Mouse (Mus musculus) lung, postnatal 25 days (tissue): ENCODE results near the gene Nup88.
A peak's percentile ranks its signal among the peaks of the same experiment; 100 is the strongest.

Experiments used
- DNase-seq: peaks from one replicate; pipeline ENCODE4 v3.0.0; 2022; ENCODE audit warnings: low spot score

Gene Nup88

GRCm38 (mm10) chr11:70969821-70970559 lies at the start of gene Nup88, which contains the start of gene Rpain:
TSS of gene Nup88 (minus strand) at chr11:70969973.
TSS of gene Rpain (plus strand) at chr11:70970213.
- DNase-seq, result peak; percentile 96

- DNase-seq, result no peak
Measured at GRCm38 (mm10) chr11:71018416-71019200, 48.8 kb upstream of the Nup88 start.

GRCm38 (mm10) chr11:71017051-71017450 lies 47.3 kb upstream of the Nup88 start:
- no peak for DNase-seq

- DNase-seq, result peak; percentile 76
Measured at GRCm38 (mm10) chr11:71012743-71013142, 43.0 kb upstream of the Nup88 start.

- DNase-seq, result peak; percentile 24
Measured at GRCm38 (mm10) chr11:71008321-71008720, 38.5 kb upstream of the Nup88 start.

- peak; percentile 50 for DNase-seq
Measured at GRCm38 (mm10) chr11:71007831-71008230, 38.1 kb upstream of the Nup88 start.

- DNase-seq, result no peak
Measured at GRCm38 (mm10) chr11:71007026-71007425, 37.3 kb upstream of the Nup88 start.

GRCm38 (mm10) chr11:71005046-71005445 lies 35.3 kb upstream of the Nup88 start:
- DNase-seq, result no peak

- peak; percentile 98 for DNase-seq
Measured at GRCm38 (mm10) chr11:71004316-71004773, 34.6 kb upstream of the Nup88 start, which contains the start of gene Dhx33. TSS of gene Dhx33 (minus strand) at chr11:71004437.

- DNase-seq, result no peak
Measured at GRCm38 (mm10) chr11:71003611-71004315, 34.0 kb upstream of the Nup88 start.

GRCm38 (mm10) chr11:71001167-71001566 lies 31.4 kb upstream of the Nup88 start:
- DNase-seq, result no peak

- DNase-seq, result peak; percentile 93
Measured at GRCm38 (mm10) chr11:70982557-70983228, 12.9 kb upstream of the Nup88 start, which contains the start of gene C1qbp. TSS of gene C1qbp (minus strand) at chr11:70983026.

- DNase-seq, result no peak
Measured at GRCm38 (mm10) chr11:70982030-70982429, 12.3 kb upstream of the Nup88 start.

GRCm38 (mm10) chr11:70980751-70981510 lies 11.2 kb upstream of the Nup88 start:
- no peak for DNase-seq

- no peak for DNase-seq
Measured at GRCm38 (mm10) chr11:70980232-70980631, 10.5 kb upstream of the Nup88 start.

- DNase-seq, result no peak
Measured at GRCm38 (mm10) chr11:70977293-70977692, 7.5 kb upstream of the Nup88 start.

GRCm38 (mm10) chr11:70975193-70975592 lies 5.4 kb upstream of the Nup88 start:
- DNase-seq, result no peak

GRCm38 (mm10) chr11:70973947-70974346 lies 4.2 kb upstream of the Nup88 start:
- DNase-seq, result no peak

GRCm38 (mm10) chr11:70972586-70972985 lies 2.8 kb upstream of the Nup88 start:
- no peak for DNase-seq

GRCm38 (mm10) chr11:70970560-70971540 lies 1.1 kb upstream of the Nup88 start:
- peak; percentile 58 for DNase-seq
